Mouse (Mus musculus): Measurements from ENCODE around the gene Cpsf6.

Gene Cpsf6

DNA sequence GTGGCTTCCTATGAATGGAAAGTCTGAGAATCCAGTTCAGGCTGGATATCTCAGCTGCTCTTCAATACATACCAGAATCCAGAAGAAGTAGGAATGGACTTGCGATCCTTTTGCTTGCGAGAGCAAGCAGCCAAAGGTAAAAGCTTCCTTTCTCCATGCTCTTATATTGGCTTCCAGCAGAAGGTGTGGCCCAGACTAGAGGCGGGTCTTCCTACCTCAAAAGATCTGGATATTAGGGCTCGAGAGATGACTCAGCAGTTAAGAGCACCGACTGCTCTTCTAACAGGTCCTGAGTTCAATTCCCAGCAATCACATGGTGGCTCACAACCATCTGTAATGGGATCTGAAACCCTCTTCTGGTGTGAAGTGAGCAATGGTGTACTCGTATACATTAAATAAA, at the start of gene Cpsf6:
TSS of gene Cpsf6 (minus strand) at position 108 of the 400 bp plus-strand sequence.
- DNase-seq: no peak

DNA sequence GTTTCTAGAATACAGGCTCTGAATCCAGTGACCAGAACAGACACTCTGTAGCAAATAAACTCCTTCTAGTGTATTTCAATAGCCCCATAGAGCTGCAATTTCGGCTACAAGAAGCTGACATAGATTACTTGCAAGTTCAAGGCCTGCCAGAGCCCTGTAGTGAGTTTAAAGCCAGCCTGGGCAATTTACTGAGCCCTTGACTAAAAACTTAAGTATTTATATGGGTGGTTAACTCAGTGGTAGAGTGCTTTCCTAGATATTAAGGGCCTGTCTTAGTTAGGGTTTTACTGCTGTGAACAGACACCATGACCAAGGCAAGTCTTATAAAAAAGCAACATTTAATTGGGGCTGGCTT, 46.8 kb upstream of the Cpsf6 start:
- no peak for DNase-seq

DNA sequence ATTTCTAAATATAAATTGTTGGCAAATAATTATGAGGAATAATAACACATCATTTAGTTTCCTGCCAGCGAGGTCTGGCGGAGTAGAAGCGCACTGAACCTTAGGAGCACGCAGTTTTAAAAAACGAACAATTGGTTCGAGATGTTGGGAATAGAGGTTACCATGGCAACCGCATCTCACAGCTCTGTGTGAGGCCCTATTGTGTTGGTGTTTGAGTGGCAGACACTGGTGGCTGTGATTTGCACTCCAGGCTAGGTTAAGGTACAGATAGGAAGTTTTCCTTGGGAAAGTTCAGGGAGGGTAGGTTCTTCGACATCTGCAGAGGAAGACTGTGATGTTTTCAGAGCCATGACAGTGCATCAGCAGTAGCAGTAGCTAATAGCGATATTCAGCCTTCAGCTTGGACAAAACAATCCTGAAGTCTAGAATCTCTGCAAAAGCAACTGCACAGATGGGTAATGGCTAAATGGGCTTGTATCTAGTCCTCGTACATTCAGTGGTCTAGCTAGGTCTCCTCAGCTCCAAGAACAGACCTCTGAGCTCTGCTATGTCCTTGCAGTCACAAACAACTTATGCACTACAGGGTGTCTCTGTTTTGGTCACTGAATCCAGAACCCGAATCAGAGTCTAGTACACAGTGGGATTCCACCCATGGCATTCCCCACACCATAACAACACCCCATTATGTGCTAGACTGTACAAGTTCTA, 46.2 kb upstream of the Cpsf6 start:
- DNase-seq: no peak

DNA sequence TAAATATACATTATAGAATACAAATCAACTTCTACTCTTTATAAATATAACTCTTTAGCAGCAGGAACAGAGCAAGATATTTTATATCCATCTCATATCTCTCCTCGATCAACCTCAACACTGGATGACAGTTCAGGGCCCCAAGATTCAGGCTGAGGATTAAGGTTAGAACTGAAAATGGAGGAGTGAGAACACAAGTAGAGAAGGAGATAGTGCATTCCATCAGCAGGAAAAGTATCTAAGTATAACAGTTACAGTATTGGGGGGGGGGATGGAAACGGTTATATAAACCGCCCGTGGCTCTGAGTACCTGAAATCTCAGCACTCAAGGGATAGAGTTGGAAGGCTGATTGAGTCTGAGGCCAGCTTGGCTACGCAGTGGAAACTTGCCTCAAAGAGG, 45.2 kb upstream of the Cpsf6 start:
- DNase-seq: no peak

DNA sequence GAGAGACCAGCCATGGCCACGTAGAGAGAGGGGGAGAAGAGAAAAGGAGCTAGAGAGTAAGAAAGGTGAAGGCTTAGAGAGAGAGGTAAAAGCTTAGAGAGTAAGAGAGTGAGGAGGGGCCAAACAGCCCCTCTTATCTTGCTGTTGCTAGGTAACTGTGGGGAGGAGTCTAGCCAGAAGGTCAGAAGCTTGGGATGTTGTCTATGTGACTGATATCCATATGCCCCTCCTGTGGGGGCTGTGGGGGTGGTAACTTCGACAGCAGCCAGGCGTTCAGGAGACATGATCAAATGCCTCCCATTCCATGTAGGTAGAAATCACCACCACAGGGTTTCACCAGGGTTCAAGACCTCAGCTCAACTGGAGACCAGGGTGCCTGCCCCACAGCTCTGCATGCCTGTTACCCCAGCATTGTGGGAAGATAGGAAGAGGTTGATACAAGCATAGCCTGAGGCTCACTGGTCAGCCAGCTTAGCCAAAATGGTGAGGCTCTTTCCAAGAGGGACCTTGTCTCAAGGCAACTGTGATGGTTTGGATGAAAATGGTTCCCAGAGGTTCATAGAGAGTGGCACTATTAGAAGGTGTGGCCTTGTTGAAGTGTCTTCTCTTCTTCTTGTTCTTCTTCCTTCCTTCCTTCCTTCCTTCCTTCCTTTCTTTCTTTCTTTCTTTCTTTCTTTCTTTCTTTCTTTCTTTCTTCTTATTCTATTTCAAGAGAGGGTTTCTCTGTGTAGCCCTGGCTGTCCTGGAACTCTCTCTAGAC, 44.5 kb upstream of the Cpsf6 start:
- DNase-seq: no peak

DNA sequence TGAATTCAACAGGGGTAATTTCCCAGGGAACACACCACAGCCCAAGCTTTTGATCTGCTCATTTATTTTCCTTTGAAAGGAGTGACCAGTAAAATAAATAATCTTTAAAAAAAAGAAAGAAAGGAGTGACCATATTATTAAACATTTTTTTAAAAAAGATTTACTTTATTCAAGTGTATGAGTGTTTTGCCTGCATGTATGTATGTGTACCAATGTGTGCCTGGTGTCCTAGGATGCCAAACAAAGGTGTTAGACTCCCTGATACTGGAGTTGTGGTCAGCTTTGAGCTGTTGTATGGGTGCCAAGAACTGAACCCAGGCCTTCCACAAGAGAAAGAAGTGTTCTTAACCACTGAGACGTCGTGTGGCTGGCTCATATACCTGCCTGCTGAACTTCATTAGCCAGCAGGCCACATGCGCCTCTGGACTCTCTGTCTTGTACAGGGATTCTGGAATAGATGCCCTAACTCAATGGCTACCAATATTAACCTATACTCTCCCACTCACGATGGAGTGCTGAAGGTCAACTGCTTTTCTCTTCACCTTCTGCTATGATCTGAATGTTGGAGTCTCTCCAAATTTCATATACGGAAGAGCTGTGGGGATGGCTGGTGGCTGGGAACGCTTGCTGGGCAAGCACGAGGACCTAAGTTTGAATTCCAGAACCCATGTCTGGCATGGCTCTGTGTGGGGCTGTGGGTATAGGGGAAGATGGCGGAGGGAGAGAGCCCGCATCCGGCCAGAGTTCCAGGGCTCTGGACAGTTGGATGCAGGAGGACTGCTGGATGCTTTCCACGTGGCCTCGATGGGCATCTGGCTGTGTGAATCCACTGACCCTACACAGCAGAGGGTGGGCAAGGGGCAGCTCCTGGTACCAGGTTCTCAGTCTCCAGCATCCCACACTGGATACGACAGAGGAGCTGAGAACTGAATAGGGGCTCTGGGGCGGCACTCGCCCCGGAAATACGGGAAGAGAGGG, 43.5 kb upstream of the Cpsf6 start:
- DNase-seq: no peak

DNA sequence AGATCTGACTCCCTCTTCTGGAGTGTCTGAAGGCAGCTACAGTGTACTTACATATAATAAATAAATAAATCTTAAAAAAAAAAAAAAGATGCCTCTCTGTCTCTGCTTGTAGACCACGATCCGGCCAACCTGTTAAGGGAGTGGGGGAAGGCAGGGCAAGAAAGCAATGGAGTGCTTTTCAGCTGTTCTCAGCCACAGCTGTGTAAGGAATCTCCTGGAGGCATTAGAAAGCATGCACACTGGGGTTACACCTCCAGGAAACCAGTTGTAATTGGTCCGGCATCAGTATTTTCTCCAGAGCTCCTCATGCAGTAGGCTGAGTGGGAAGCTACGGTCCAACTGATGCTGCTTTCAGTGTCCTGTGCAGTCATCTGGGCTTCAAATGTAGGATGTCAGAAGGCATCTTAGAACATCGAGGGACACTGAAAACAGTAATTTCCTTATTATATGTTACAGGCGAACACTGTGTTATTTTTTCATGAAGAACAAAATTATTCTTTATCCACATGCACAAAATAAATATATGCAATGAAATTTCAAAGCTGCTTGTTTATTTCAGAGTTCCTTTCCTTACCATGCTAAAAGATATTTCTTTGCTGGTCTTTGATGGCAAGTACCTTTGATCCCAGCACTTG, 42.5 kb upstream of the Cpsf6 start:
- DNase-seq: no peak

DNA sequence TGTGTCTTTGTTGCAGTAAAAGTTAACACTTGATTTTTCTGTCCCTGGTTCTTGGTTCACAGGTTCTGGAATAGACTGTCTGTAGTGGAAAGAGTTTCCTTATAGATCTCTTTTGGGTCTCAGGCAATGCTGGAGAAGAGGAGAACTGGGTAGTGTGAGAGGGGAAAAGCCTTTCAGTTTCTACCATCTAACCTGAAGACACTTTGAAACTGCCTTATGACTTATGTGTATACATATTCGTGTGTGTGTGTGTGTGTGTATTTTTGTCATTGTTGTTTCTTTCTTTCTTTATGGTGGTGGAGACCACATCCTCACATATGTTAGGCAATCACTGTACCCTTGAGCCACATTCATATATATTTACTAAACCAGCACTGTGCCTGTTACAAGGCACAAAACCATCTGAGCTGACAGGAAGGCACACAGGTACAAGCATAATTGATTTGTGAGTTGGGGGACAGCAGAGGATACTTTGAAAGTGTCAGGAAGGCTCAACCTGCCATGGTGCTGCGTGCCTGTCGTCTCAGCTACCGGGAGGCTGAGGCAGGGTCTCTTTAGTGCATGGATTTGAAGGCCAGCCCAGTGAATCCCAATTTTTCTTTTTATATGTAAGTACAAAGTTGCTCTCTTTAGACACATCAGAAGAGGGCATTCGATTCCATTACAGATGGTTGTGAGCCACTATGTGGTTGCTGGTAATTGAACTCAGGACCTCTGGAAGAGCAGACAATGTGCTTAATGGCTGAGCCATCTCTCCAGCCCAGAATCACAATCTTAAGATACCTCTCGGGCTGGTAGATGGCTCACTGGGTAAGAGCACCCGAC, 41.7 kb upstream of the Cpsf6 start:
- no peak for DNase-seq

DNA sequence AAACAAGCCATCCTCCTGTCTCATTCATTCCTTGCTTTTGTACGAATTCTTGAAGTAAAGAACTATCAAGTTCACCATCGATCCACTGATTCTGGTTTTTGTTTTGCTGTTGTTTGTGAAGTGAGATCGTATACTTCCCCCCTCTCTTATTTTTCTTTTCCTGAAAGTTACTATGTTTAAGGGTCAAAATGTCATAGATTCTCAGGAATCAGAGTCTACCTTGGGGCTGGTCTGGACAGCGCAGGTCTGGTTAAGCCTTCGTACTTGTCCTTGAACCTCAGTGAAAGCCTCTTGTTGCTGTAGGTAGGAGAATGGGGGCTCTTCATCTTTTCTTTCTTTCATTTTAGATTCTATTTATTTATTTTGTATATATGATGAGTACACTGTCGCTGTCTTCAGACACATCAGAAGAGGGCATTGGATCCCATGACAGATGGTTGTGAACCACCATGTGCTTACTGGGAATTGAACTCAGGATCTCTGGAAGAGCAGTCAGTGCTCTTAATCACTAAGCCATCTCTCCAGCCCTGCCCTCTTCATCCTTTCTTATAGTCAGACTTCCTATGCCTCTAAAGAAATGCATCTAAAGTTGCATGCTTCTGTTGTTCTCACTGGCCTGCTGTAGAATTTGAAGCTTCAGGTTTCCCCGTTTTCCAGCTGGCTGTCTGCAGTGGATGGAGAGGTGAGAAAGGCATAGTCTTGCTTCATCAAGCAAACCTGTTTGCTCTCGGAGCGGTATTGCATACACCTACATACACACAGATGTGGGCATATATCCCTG, 40.9 kb upstream of the Cpsf6 start:
- no peak for DNase-seq

DNA sequence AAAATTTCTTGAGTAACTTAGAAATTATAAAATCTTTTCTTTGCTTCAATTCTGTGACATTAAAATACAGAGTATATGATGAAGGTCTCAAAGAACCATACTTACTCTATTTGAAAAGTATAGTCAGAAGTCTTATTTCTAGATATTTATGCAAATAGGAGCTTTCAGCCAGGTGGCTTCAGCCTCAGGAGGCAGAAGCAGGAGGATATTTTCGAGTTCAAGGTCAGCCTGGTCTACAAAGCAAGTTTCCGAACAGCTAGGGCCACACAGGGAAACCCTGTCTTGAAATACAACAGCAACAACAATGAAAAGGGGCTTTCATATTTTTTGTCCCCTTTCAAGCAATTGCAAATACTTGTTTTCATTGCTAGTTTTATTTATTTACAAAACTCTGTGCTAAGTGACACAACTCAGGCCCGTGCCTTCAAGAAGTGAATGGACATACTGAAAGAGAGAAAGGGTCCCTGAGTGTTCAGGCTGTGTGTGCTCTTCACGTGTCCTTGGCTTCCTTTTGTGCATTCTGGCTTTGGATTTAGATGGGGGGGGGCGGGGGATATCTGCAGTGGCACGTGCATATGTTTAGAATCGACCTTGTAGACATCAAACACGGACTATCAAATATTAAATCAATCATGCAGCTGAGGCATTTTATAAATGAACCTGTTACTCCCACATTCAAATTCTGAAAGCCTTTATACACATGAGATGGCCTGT, 39.9 kb upstream of the Cpsf6 start:
- DNase-seq: no peak

DNA sequence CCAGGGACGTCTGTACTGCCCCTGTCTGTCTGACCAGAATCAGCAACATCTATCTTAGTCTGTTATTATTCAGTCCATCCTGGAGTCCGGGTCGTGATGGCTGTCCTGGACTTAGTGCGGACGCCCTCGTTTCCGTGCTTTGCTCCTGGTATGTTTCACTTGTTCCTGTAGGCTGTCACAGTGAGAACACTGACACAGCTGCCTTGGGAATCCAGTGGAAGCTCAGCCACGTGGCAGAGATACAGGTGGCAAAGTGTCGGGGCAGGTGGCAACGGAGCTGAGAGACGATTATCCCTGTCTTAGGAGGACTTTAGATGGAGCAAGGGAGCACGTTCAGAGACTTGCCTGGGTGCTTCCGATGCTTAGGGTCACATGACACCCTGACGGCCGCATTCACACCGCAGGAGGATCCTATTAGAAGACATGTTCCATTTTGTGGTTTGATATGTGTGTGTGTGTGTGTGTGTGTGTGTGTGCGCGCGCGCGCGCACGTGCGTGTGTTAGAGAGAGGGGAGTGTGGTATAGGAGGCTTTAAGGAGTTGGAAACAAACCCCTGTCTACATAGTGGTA, 38.9 kb upstream of the Cpsf6 start:
- DNase-seq: no peak

DNA sequence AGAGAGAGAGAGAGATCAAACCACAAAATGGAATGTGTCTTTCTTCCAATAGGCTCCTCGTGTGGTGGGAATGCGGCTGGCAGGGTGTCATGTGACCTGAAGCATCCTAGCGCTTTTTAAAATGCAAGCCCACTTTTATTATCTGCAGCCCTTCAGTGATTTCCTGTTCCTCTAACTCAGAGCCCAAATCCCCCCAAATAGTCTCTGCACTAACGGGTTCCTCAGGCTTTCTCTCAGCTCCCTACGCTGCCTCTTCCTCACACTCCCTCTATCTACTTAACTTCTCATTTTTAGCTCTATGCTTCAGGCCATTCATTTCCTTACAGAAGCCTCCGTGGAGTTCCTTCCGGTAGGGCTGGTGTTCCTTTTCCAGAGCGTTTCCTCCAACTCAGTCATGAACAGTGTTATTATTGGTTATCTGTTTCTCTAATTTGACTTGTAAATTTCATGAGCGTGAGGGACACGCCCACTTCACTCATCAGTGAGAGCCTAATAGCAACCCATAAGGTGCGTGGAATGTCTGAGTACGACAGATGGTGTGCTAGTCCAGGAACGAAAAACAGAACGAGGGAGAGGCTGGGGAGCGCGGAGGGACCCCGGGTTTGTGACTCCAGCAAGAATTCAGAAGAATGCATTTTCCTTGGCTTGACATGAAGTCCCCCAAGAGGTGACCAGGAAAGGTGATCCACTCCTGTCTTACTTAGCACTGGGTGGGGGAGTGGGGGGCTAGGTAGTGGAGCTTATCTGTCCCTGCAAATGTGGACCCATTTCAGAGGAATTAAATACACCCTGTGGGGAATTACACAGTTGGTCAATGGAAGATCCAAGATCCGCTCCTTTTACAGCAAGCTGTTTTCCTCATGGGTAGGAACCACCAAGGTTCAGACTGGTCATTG, 38.2 kb upstream of the Cpsf6 start:
- DNase-seq: peak in 1 of 2 experiments; percentile 11

DNA sequence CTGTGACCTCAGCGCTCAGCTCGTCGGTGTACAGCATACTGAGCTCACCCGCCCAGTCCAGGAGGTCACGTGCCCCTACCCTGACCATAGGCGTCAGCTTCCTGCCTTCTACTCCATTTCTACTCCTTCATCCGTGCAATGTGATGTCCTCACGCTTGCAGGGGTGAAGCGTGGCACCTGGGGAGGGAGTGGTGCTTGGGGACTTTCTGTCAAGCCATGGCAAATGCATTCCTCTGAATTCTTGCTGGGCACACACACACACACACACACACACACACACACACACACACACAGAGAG, 37.6 kb upstream of the Cpsf6 start:
- DNase-seq: no peak

DNA sequence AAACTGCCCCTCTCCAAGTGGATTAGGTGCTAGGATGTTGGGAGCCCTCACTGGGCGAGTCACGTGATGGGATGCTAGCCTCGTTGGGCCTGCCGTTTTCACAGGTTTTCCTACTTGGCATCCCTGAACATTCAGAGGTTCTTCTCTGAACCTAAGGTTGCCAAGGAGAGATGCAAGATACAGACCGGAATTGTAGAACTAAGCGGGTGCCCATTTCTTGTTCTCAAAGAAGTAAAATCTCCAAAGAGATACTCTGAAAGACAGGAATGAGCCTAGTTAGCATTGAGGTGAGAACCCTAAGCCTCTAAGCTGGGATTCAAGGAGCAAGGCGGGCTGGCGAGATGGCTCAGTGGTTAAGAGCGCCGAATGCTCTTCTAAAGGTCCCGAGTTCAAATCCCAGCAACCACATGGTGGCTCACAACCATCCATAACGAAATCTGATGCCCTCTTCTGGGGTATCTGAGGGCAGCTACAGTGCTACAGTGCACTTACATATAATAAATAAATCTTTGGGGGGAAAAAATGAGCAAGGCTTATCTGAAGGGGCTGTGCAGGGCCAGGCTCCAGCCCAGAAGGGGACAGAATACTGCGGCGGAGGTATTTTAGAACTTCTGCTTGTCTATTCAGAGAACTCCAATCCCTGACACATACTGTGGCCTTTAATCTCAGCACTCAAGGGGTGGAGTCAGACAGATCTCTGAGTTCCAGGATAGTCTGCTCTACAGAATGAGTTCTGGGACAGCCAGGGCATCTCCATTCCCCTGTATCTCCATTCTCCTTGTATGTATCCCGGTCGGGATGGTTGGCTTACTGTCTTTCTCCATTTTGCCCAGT, 37.0 kb upstream of the Cpsf6 start:
- DNase-seq: no peak

DNA sequence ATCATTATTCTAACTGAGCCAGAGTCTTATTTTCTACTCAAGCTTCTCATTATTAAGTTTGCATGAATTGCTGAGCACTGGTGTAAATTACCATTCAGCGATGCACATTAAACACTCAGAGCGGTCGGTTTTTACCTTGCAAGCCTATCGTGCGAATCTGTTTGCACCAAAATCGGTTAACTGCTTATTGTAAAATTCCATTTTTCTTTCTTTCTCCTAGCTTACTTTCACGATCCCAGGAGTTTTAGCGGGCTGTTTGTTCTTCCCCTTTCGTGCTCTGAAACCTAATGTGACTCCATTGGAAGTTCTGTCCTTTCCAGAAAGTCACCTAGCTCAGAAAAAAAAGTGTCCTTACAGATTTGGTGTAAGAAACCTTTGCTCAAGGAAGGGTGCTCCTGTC, 36.3 kb upstream of the Cpsf6 start:
- no peak for DNase-seq

DNA sequence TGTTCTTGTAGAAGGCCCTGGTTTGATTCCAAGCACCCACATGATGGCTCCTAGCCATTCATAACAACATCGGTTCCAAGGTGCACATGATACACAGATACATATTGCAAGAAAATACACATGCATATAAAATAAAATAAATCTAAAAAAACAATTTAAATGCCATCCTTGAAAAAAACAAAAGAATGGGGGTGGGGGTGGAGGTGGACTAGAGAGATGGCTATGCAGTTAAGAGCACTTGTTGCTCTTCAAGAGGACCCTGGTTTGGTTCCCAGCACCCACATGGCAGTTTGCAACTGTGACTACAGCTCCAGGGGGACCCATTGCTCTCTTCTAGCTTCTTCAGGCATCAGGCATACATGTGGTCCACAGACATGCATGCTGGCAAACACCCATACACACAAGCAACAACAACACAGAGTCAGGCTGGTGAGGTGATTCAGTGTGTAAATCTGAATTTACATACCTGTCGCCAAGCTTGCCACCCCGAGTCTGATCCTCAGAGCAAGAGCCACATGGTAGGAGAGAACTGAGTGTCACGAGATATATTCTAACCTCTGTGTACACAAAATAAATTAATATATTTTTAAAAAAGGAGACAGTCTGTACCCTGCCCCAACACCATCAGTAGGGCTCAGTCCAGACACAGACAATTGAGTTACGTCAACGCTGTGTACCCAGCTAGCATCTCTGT, 35.7 kb upstream of the Cpsf6 start:
- no peak for DNase-seq

DNA sequence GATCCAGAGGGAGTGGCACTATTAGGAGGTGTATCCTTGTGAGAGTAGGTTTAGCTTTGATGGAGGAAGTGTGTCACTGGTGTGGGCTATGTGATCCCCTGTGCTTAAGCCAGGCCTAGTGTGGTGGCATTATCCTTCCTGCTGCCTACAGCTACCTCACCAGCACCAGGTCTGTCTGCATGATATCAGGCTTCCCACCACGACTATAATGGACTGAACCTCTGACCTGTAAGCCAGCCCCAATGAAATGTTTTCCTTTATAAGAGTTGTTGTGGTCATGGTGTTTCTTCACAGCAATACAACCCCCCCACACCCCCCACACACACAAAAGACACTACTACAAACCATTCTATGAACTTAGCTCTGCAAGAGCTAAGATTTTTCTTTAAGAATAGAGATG, 34.9 kb upstream of the Cpsf6 start:
- no peak for DNase-seq

All from cerebellum, postnatal 25 days (tissue).